ENCODE assay signal across 24 mouse cellular contexts in the genomic region with DNA sequence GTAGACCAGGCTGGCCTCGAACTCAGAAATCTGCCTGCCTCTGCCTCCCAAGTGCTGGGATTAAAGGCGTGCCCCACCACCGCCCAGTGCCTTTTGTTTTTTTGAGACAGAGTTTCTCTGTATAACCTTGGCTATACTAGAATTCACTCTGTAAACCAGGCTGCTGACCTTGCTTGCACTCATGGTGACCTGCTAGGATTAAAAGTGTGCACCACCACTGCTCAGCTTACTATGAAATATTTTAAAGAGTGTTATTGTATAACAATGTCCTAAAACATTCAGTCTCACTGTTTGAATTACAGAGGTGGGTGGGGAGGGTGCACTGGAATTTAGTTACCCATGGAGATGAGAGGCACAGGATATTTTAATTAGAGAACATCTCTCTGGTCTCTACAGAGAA. TPM values are rescaled to one million over a fixed set of nuclear protein-coding genes. Genes with fewer than 3 reads are reported as not detected.
A peak's percentile ranks its signal among the peaks of the same experiment; 100 is the strongest.
DNase-seq lines count a peak whose midpoint lies in the region; TF ChIP-seq lines count a peak whose summit lies in the region.
"Had no signal": no experiment of that assay in that cellular context is flagged by ENCODE, and none has a peak within 500 bp of the region (broad histone marks: within the 10 kb centered on the region; RNA-seq: fewer than 3 reads in every experiment).

No protein-coding gene starts in this region.

- H3K27ac ChIP-seq in ES-Bruce4 (ENCODE audit: insufficient read depth, low read length): peak overlapping the region; percentile 56; the same call in 1 of the 2 replicates
- no peak overlapping the region for H3K27ac ChIP-seq in thymus, adult 2 months (ENCODE audit: control insufficient read depth, insufficient read depth, low read length)
- H3K27ac ChIP-seq: embryonic facial prominence, embryonic 13.5 days; embryonic facial prominence, embryonic 15.5 days; forebrain, embryonic 10.5 days; forebrain, embryonic 12.5 days had no signal

- H3K27me3 ChIP-seq in ES-Bruce4 (ENCODE audit: control insufficient read depth, insufficient read depth, low read length, poor library complexity, severe bottlenecking): no peaks in the 10 kb centered on the region
- H3K27me3 ChIP-seq in thymus, adult 2 months (ENCODE audit: control insufficient read depth, insufficient read depth, low read length): no peaks in the 10 kb centered on the region
- H3K27me3 ChIP-seq: embryonic facial prominence, embryonic 13.5 days; embryonic facial prominence, embryonic 15.5 days; forebrain, embryonic 12.5 days; Patski had no signal

- H3K4me1 ChIP-seq in ES-Bruce4 (ENCODE audit: control insufficient read depth, insufficient read depth, low read length): no peaks in the 10 kb centered on the region
- no peaks in the 10 kb centered on the region for H3K4me1 ChIP-seq in thymus, adult 2 months (replicated peaks; ENCODE audit: control insufficient read depth, insufficient read depth, low read length)
- H3K4me1 ChIP-seq: embryonic facial prominence, embryonic 13.5 days; embryonic facial prominence, embryonic 15.5 days; forebrain, embryonic 10.5 days; forebrain, embryonic 12.5 days had no signal

- H3K36me3 ChIP-seq in ES-Bruce4 (ENCODE audit: control insufficient read depth, insufficient read depth, low read length, poor library complexity, severe bottlenecking): no peaks in the 10 kb centered on the region
- peaks cover 4% of the 10 kb centered on the region; the same call in 1 of the 2 replicates for H3K36me3 ChIP-seq in thymus, adult 2 months (ENCODE audit: control insufficient read depth, insufficient read depth, low read length)

- H3K4me3 ChIP-seq in ES-Bruce4 (ENCODE audit: low read depth, low read length): no peak overlapping the region
- no peak overlapping the region for H3K4me3 ChIP-seq in thymus, adult 2 months (ENCODE audit: control insufficient read depth, insufficient read depth, low read length)
- H3K4me3 ChIP-seq: embryonic facial prominence, embryonic 13.5 days; embryonic facial prominence, embryonic 15.5 days; erythroblast, embryonic 14.5 days; forebrain, embryonic 10.5 days; forebrain, embryonic 12.5 days had no signal

- H3K9ac ChIP-seq in ES-Bruce4 (ENCODE audit: low read depth, poor library complexity, severe bottlenecking): no peak overlapping the region
- H3K9ac ChIP-seq: embryonic facial prominence, embryonic 13.5 days; embryonic facial prominence, embryonic 15.5 days; forebrain, embryonic 12.5 days had no signal

- TF ChIP-seq CTCF in ES-Bruce4 (IDR thresholded peaks at IDR 0.05; ENCODE audit: low read depth, low read length): no peak
- TF ChIP-seq CTCF in thymus, adult 2 months (IDR thresholded peaks at IDR 0.05; ENCODE audit: borderline replicate concordance, control insufficient read depth, extremely low read depth, insufficient read depth, low read length, poor library complexity): no peak

- peak; percentile 82 for DNase-seq in ES-CJ7 (ENCODE audit: low read depth, low spot score)
- peak; percentile 92 for DNase-seq in R1 (ENCODE audit: low read depth, low spot score)
- peak; percentile 80 for DNase-seq in ZHBTc4 (ENCODE audit: low read depth, low spot score)
- no peak for DNase-seq in urinary bladder, postnatal 10 days (ENCODE audit: low spot score)
- no peak for DNase-seq in kidney, adult 9 months
- no peak for DNase-seq in thymus, adult 2 months
- DNase-seq: adrenal gland, adult 2 months; adrenal gland, postnatal 10 days; adrenal gland, postnatal 25 days; cerebellum, adult 11 months; cerebellum, adult 18-20 months; cerebellum, adult 8-10 months; cerebellum, adult 9-11 months; cerebellum, postnatal 14 days; cerebellum, postnatal 36 days; embryo, embryonic 11 days had no signal

- TF ChIP-seq EP300 in ES-Bruce4 (IDR thresholded peaks at IDR 0.05; ENCODE audit: insufficient read depth, low read depth, low read length): no peak

- no peaks in the 10 kb centered on the region for H3K9me3 ChIP-seq in ES-Bruce4 (replicated peaks; ENCODE audit: control insufficient read depth, insufficient read depth, low read length, poor library complexity, severe bottlenecking)
- H3K9me3 ChIP-seq: embryonic facial prominence, embryonic 13.5 days; embryonic facial prominence, embryonic 15.5 days; forebrain, embryonic 10.5 days; forebrain, embryonic 12.5 days; G1E had no signal

- no peak for TF ChIP-seq POLR2A in ES-Bruce4 (IDR thresholded peaks at IDR 0.05; ENCODE audit: insufficient read depth, low read length)
- no peak for TF ChIP-seq POLR2A in thymus, adult 2 months (IDR thresholded peaks at IDR 0.05; ENCODE audit: control insufficient read depth, extremely low read depth, insufficient read depth, low read length, poor library complexity)

- 96% methylated on average over 3 of the region's 3 CpGs for WGBS in thymus, adult 2 months

RNA-seq across cellular contexts. Expression of gene Zmym4, which starts 25.1 kb away (rescaled TPM):
- 66.0 and 70.9 TPM in 2 replicates for polyA plus RNA-seq in ES-Bruce4 (2011; ENCODE audit: insufficient read depth, insufficient read length, low read depth, missing spikeins)
- 7.9 and 8.9 TPM in 2 replicates for polyA plus RNA-seq in thymus, adult 2 months (2012; rRNA removed)

Comparison
In these comparisons a context has a peak if more than half of its experiments do, and no peak if none do; other contexts are left out.
1. DNase-seq: peak in ES-CJ7 (single experiment), R1 (single experiment) and ZHBTc4 (single experiment); none in urinary bladder, postnatal 10 days (single experiment), kidney, adult 9 months (single experiment) and thymus, adult 2 months (single experiment).